Mouse (Mus musculus) liver, adult 2 months (tissue): ENCODE data around the gene Timm44. TPM values are rescaled to one million over a fixed set of nuclear protein-coding genes. Genes with fewer than 3 reads are reported as not detected.

Experiments used
- DNase-seq: peaks from one replicate; pipeline ENCODE4 v3.0.0-alpha.2; 2011; ENCODE audit warnings: low read depth, low spot score; ENCODE audit errors: extremely low read depth
- H3K27ac ChIP-seq: fragments of 200-500 bp; replicated peaks from 2 replicates; pipeline ENCODE4 v1.5.1; 2012; ENCODE audit warnings: low read depth, mild to moderate bottlenecking, control low read depth, inconsistent platforms, low read length; ENCODE audit not compliant: insufficient read depth
- H3K27me3 ChIP-seq: fragments of 200-500 bp; 2 replicates; pipeline ENCODE4 v1.6.1; 2012; ENCODE audit warnings: mild to moderate bottlenecking, moderate library complexity, low read length, inconsistent platforms; ENCODE audit not compliant: control insufficient read depth, insufficient read depth
- H3K36me3 ChIP-seq: fragments of 200-500 bp; 2 replicates; pipeline ENCODE4 v1.6.1; 2012; ENCODE audit warnings: low read length, inconsistent platforms; ENCODE audit not compliant: control insufficient read depth, insufficient read depth
- H3K4me1 ChIP-seq: fragments of 200-500 bp; 2 replicates; pipeline ENCODE4 v1.6.1; 2011; ENCODE audit warnings: low read length; ENCODE audit not compliant: control insufficient read depth, insufficient read depth
- H3K4me3 ChIP-seq: fragments of 200-500 bp; 2 replicates; pipeline ENCODE4 v1.5.1; 2011; ENCODE audit warnings: low read depth, mild to moderate bottlenecking, control low read depth, low read length, moderate library complexity; ENCODE audit not compliant: insufficient read depth
- H3K79me2 ChIP-seq: fragments of 200-500 bp; 2 replicates; pipeline ENCODE4 v1.6.1; 2012; ENCODE audit warnings: inconsistent platforms, mild to moderate bottlenecking, low read length, moderate library complexity; ENCODE audit not compliant: control insufficient read depth, insufficient read depth
- H3K9ac ChIP-seq: fragments of 200-500 bp; 2 replicates; pipeline ENCODE4 v1.6.1; 2012; ENCODE audit warnings: low read depth, mild to moderate bottlenecking, control low read depth, inconsistent platforms, low read length
- CTCF ChIP-seq: fragments of 200-500 bp; IDR thresholded peaks from 2 replicates; pipeline ENCODE4 v1.5.1; 2011; ENCODE audit warnings: low read depth, low read length, control low read depth
- POLR2A ChIP-seq: fragments of 200-500 bp; IDR thresholded peaks from 2 replicates; pipeline ENCODE4 v1.6.1; 2011; ENCODE audit warnings: low read length, control low read depth; ENCODE audit not compliant: insufficient read depth; ENCODE audit errors: extremely low read depth
- WGBS: fragments of 180-500 bp; shearing (Covaris S2); methylation state at CpG from one replicate; pipeline ENCODE4 v1.1.7; 2018; 5-methylcytosine and 5-hydroxymethylcytosine counted together
- polyA plus RNA-seq: library from polyadenylated mRNA; depleted of rRNA; stranded (reverse); fragments of >200 nt; gene quantifications from 2 replicates; pipeline ENCODE4 v1.2.3, GENCODE M21; 2012
- total RNA-seq: library from RNA; depleted of rRNA; stranded (reverse); fragments of >200 nt; gene quantifications from 2 replicates; pipeline ENCODE4 v1.2.3, GENCODE M21; 2014

The Timm44 gene
- total and polyA plus RNA-seq, 2 experiments, result 39.0 to 61.2 TPM

- 84% methylated on average over 15 of the region's 15 CpGs for WGBS
- DNase-seq, result no peak
- TF ChIP-seq CTCF (no peak), POLR2A (no peak)
- no peaks in the 10 kb centered on the region for H3K27me3 ChIP-seq
- no peak within 1 kb of the TSS for H3K9ac ChIP-seq
- H3K4me1 ChIP-seq, result peaks cover 4% of the 10 kb centered on the region
- H3K79me2 ChIP-seq, result no peaks in the 10 kb centered on the region
- no peak within 1 kb of the TSS for H3K4me3 ChIP-seq
- H3K36me3 ChIP-seq, result peaks cover 13% of the 10 kb centered on the region
- H3K27ac ChIP-seq, result no peak within 1 kb of the TSS
Observed at GRCm38 (mm10) chr8:4247951-4248540, 27.7 kb downstream of the Timm44 start, which contains the start of gene Tgfbr3l. TSS of gene Tgfbr3l (plus strand) at chr8:4248214.

GRCm38 (mm10) chr8:4247241-4247640, 28.5 kb downstream of the Timm44 start:
- 78% methylated on average over 8 of the region's 8 CpGs for WGBS
- no peaks in the 10 kb centered on the region for H3K4me1 ChIP-seq
- TF ChIP-seq CTCF, result no peak
- H3K27me3 ChIP-seq, result no peaks in the 10 kb centered on the region
- no peak for DNase-seq
- peaks cover 13% of the 10 kb centered on the region for H3K36me3 ChIP-seq
- H3K4me3 ChIP-seq, result no peak overlapping the region
- no peak overlapping the region for H3K27ac ChIP-seq
- no peaks in the 10 kb centered on the region for H3K79me2 ChIP-seq
- no peak overlapping the region for H3K9ac ChIP-seq

GRCm38 (mm10) chr8:4245737-4246136, 30.0 kb downstream of the Timm44 start:
- Histone ChIP-seq H3K79me2 (no peaks in the 10 kb centered on the region), H3K36me3 (peaks cover 13% of the 10 kb centered on the region), H3K4me1 (no peaks in the 10 kb centered on the region), H3K27ac (no peak overlapping the region), H3K4me3 (no peak overlapping the region), H3K9ac (no peak overlapping the region), H3K27me3 (no peaks in the 10 kb centered on the region)
- DNase-seq, result no peak
- TF ChIP-seq CTCF, result no peak
- no peak for TF ChIP-seq POLR2A
- 88% methylated on average over 13 of the region's 13 CpGs for WGBS

- DNase-seq, result no peak
- Histone ChIP-seq H3K27ac (no peak overlapping the region), H3K79me2 (peaks cover 6% of the 10 kb centered on the region; the same call in 1 of the 2 replicates), H3K36me3 (peaks cover 13% of the 10 kb centered on the region), H3K27me3 (no peaks in the 10 kb centered on the region), H3K9ac (no peak overlapping the region), H3K4me3 (no peak overlapping the region), H3K4me1 (peaks cover under 1% of the 10 kb centered on the region)
- WGBS, result 96% methylated on average over 5 of the region's 5 CpGs
- TF ChIP-seq POLR2A, result no peak
- TF ChIP-seq CTCF, result no peak
Observed at GRCm38 (mm10) chr8:4245061-4245460, 30.7 kb downstream of the Timm44 start.

- Histone ChIP-seq H3K36me3 (peaks cover 9% of the 10 kb centered on the region), H3K4me3 (peak overlapping the region; percentile 78), H3K9ac (peak overlapping the region; percentile 43), H3K27me3 (no peaks in the 10 kb centered on the region), H3K79me2 (peaks cover 12% of the 10 kb centered on the region; the same call in 1 of the 2 replicates), H3K4me1 (peaks cover 10% of the 10 kb centered on the region), H3K27ac (peak overlapping the region; percentile 48)
- TF ChIP-seq POLR2A, result no peak
- no peak for TF ChIP-seq CTCF
- peak; percentile 71 for DNase-seq
- 4% methylated on average over 19 of the region's 19 CpGs for WGBS
Observed at GRCm38 (mm10) chr8:4239193-4239890, 36.4 kb downstream of the Timm44 start.
